Mouse (Mus musculus) limb, embryonic 11.5 days (tissue): ENCODE measurements around the gene Isoc2b. TPM values are rescaled to one million over a fixed set of nuclear protein-coding genes. Genes with fewer than 3 reads are reported as not detected.
"Not testable (repeated sequence)": the region's sequence is repeated elsewhere in the genome, so short reads cannot be mapped to it uniquely, and the experiment has no call there.

Experiments
- ATAC-seq: fragments of 200-750 bp; cut with Nextera tagmentation; 2 replicates; pipeline ENCODE4 v1.8.0; 2017; ENCODE audit warnings: low read depth; ENCODE audit not compliant: insufficient number of reproducible peaks, low FRiP score, low TSS enrichment
- DNase-seq: peaks from one replicate; pipeline ENCODE4 v3.0.0-alpha.2; 2015; ENCODE audit warnings: low spot score
- H3K27ac ChIP-seq: fragments of 300-500 bp; sonication (generic); replicated peaks from 2 replicates; pipeline ENCODE4 v1.5.1; 2014; ENCODE audit warnings: low read depth, mild to moderate bottlenecking, low read length
- H3K27me3 ChIP-seq: fragments of 300-500 bp; sonication (generic); 2 replicates; pipeline ENCODE4 v1.6.1; 2014; ENCODE audit warnings: mild to moderate bottlenecking, low read length, mixed read lengths; ENCODE audit not compliant: control insufficient read depth, insufficient read depth
- H3K36me3 ChIP-seq: fragments of 300-500 bp; sonication (generic); 2 replicates; pipeline ENCODE4 v1.6.1; 2014; ENCODE audit warnings: mild to moderate bottlenecking, low read length, moderate library complexity, mixed read lengths; ENCODE audit not compliant: control insufficient read depth, insufficient read depth
- H3K4me1 ChIP-seq: fragments of 300-500 bp; sonication (generic); 2 replicates; pipeline ENCODE4 v1.6.1; 2014; ENCODE audit warnings: low read length, mixed read lengths; ENCODE audit not compliant: control insufficient read depth, insufficient read depth
- H3K4me2 ChIP-seq: fragments of 300-500 bp; sonication (generic); 2 replicates; pipeline ENCODE4 v1.6.1; 2014; ENCODE audit warnings: low read depth, mild to moderate bottlenecking, moderate library complexity; ENCODE audit not compliant: severe bottlenecking
- H3K4me3 ChIP-seq: fragments of 300-500 bp; sonication (generic); 2 replicates; pipeline ENCODE4 v1.5.1; 2014; ENCODE audit warnings: low read depth, low read length
- H3K9ac ChIP-seq: fragments of 300-500 bp; sonication (generic); 2 replicates; pipeline ENCODE4 v1.6.1; 2014; ENCODE audit warnings: mild to moderate bottlenecking, low read length
- H3K9me3 ChIP-seq: fragments of 300-500 bp; sonication (generic); 2 replicates; pipeline ENCODE4 v1.6.1; 2016; ENCODE audit warnings: low read length; ENCODE audit not compliant: control insufficient read depth
- WGBS: fragments of 180-500 bp; shearing (Covaris S2); extraction: QIAGEN DNeasy Blood & Tissue Kit; methylation state at CpG from one replicate; pipeline ENCODE4 v1.1.7; 2014; 5-methylcytosine and 5-hydroxymethylcytosine counted together
- polyA plus RNA-seq: library from polyadenylated mRNA; unstranded; fragments of >200 nt; fragmentation: Nextera tagmentation; extraction: Ambion mirVana; gene quantifications from 2 replicates; pipeline ENCODE4 v1.2.1, GENCODE M21; 2014

The Isoc2b gene
- polyA plus RNA-seq, 1 experiment from 2014 or later, result 3.5 TPM

DNA sequence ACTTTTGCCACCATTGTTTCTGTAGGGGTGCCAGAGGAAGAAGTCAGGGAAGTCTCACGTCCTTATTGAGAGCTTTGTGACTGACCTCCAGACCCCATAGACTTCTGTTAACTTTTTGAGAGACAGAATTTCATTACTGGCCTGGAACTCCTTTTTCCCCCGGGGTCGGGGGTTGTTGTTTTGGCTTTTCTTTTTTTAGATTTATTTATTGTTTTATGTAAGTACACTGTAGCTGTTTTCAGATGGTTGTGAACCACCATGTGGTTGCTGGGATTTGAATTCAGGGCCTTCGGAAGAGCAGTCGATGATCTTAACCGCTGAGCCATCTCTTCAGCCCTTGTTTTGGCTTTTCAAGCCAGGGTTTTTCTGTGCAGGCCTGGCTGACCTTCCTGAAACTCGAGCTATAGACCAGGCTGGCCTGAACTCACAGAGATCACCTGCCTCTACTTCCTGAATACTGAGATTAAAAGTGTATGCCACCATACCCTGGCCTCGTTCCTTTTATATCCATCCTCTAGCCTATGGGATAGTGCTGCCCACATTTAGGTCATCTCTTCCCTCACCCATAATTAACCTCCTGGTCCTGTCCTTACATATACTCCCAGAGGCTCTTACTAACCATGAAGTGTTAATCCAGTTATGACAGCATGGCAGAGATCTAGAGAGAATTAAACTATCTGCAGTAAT is 56.8 kb downstream of the Isoc2b start:
- peak overlapping the region; percentile 43; the same call in 1 of the 2 replicates for H3K9ac ChIP-seq
- H3K27ac ChIP-seq, result peak overlapping the region; percentile 62
- peaks cover 14% of the 10 kb centered on the region for H3K36me3 ChIP-seq
- WGBS, result 30% methylated on average over 8 of the region's 8 CpGs
- DNase-seq, result no peak
- peaks cover 16% of the 10 kb centered on the region for H3K4me1 ChIP-seq
- peak overlapping the region; percentile 55 for H3K4me2 ChIP-seq
- H3K9me3 ChIP-seq, result no peaks in the 10 kb centered on the region
- H3K27me3 ChIP-seq, result no peaks in the 10 kb centered on the region
- H3K4me3 ChIP-seq, result peak overlapping the region; percentile 93
- no peak for ATAC-seq

- H3K4me2 ChIP-seq, result peak within 1 kb of the TSS; percentile 82
- H3K27me3 ChIP-seq, result no peaks in the 10 kb centered on the region
- H3K27ac ChIP-seq, result peak within 1 kb of the TSS; percentile 88
- H3K9ac ChIP-seq, result peak within 1 kb of the TSS; percentile 96
- H3K36me3 ChIP-seq, result peaks cover 14% of the 10 kb centered on the region
- DNase-seq, result peak; percentile 99
- peaks cover 16% of the 10 kb centered on the region for H3K4me1 ChIP-seq
- ATAC-seq, result peak; percentile 99
- WGBS, result under 1% methylated on average over 62 of the region's 62 CpGs
- H3K4me3 ChIP-seq, result peak within 1 kb of the TSS; percentile 93
- no peaks in the 10 kb centered on the region for H3K9me3 ChIP-seq
Observed at GRCm38 (mm10) chr7:4812303-4813104, 57.6 kb downstream of the Isoc2b start, which contains the start of gene Ube2s. TSS of gene Ube2s (minus strand) at chr7:4812590.

DNA sequence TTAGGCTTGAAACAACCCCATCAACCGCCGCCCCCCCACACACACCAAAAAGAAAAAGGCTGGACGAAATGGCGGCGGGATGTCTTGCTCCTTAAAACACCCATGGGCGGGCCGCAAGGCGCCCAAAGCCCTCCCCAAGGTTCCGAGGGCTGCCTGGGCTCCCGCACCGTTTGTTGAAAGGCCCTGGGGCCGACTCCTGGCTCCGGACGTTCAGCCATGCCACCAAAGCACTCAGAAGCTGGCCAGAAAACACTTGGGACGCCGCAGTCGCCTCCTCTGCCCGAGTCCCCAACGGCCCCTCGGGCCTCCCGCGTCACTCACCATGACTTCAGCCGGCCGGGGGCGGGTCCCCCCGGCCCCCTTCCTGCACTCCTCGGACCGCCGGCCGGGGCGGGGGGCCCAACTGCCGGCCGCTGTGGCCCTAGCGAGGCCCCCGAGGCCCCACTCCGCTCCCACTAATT is 58.2 kb downstream of the Isoc2b start:
- ATAC-seq (no peak; the same call in 1 of the 2 replicates), DNase-seq (peak; percentile 58)
- H3K4me1 ChIP-seq, result peaks cover 16% of the 10 kb centered on the region
- H3K9ac ChIP-seq, result peak overlapping the region; percentile 96
- no peaks in the 10 kb centered on the region for H3K27me3 ChIP-seq
- peak overlapping the region; percentile 82 for H3K4me2 ChIP-seq
- WGBS, result under 1% methylated on average over 32 of the region's 36 CpGs
- H3K36me3 ChIP-seq, result peaks cover 17% of the 10 kb centered on the region
- H3K27ac ChIP-seq, result peak overlapping the region; percentile 88
- no peaks in the 10 kb centered on the region for H3K9me3 ChIP-seq
- H3K4me3 ChIP-seq, result peak overlapping the region; percentile 93

DNA sequence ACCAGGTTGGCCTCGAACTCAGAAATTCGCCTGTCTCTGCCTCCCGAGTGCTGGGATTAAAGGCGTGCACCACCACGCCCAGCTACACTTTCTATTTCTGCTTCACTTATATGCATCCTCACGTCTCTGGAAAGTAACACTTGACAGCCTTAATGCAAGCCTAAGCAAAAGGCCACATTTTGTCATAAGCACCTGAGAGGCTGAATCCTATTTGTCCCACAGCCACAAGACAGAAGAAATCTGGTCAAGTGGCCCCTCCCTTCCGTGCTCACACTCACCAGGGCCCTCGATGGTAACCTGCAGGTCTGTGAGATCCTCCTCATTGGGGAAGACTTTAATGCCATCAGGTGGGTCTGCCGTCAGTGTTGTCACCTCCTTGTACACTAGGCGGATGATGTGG is 58.9 kb downstream of the Isoc2b start:
- H3K4me2 ChIP-seq, result peak overlapping the region; percentile 82
- peaks cover 16% of the 10 kb centered on the region for H3K4me1 ChIP-seq
- 45% methylated on average over 10 of the region's 10 CpGs for WGBS
- DNase-seq, H3K27me3 ChIP-seq, ATAC-seq, H3K9me3 ChIP-seq, H3K27ac ChIP-seq: not testable (repeated sequence)
- H3K9ac ChIP-seq, result peak overlapping the region; percentile 96
- H3K36me3 ChIP-seq, result peaks cover 18% of the 10 kb centered on the region
- H3K4me3 ChIP-seq, result peak overlapping the region; percentile 93

GRCm38 (mm10) chr7:4806716-4807115 is 63.3 kb downstream of the Isoc2b start:
- WGBS, result 93% methylated on average over 7 of the region's 7 CpGs
- no peak overlapping the region for H3K9ac ChIP-seq
- H3K27ac ChIP-seq, result no peak overlapping the region
- H3K4me1 ChIP-seq, result peaks cover 16% of the 10 kb centered on the region
- H3K4me3 ChIP-seq, result no peak overlapping the region
- no peak for DNase-seq
- H3K36me3 ChIP-seq, result peaks cover 25% of the 10 kb centered on the region
- ATAC-seq, result no peak
- H3K4me2 ChIP-seq, result no peak overlapping the region
- no peaks in the 10 kb centered on the region for H3K9me3 ChIP-seq
- H3K27me3 ChIP-seq, result no peaks in the 10 kb centered on the region

DNA sequence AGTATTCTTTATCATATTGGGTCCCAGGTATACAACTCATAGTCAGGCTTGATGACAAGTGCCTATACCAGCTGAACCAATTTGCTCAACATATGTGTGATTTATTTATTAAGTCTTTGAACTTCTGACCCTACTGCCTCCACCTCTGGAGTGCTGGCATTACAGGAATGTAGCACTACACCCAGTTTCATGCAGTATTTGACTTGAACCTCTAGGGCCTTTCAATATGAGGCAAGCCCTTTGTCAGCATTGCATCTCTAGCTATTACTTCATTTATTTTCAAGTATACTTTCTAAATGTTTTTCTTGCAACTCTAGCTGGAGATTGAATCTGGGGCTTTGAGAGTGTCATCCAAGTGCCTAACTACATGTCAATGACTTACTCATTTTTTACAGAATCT is 67.8 kb downstream of the Isoc2b start:
- DNase-seq, result no peak
- peaks cover 15% of the 10 kb centered on the region for H3K36me3 ChIP-seq
- H3K9me3 ChIP-seq, result no peaks in the 10 kb centered on the region
- no peaks in the 10 kb centered on the region for H3K4me1 ChIP-seq
- H3K9ac ChIP-seq, result no peak overlapping the region
- no peak for ATAC-seq
- H3K27me3 ChIP-seq, result no peaks in the 10 kb centered on the region
- H3K4me2 ChIP-seq, result no peak overlapping the region
- H3K27ac ChIP-seq, result no peak overlapping the region
- H3K4me3 ChIP-seq, result no peak overlapping the region

GRCm38 (mm10) chr7:4795767-4796433 is 74.2 kb downstream of the Isoc2b start:
- no peaks in the 10 kb centered on the region for H3K27me3 ChIP-seq
- H3K36me3 ChIP-seq, result peaks cover 15% of the 10 kb centered on the region
- H3K4me3 ChIP-seq, result no peak overlapping the region
- H3K4me1 ChIP-seq, result no peaks in the 10 kb centered on the region; the same call in 1 of the 2 replicates
- no peaks in the 10 kb centered on the region for H3K9me3 ChIP-seq
- 79% methylated on average over 7 of the region's 7 CpGs for WGBS
- DNase-seq, result no peak
- no peak for ATAC-seq
- H3K27ac ChIP-seq, result no peak overlapping the region
- H3K4me2 ChIP-seq, result no peak overlapping the region
- H3K9ac ChIP-seq, result no peak overlapping the region
